Mouse (Mus musculus): ENCODE measurements around the gene Olfm3.

Gene Olfm3

GRCm38 (mm10) chr3:114903924-114904438 lies at the start of gene Olfm3:
Gene Olfm3 (plus strand): TSS chr3:114904078.
- peak; percentile 0 for DNase-seq (ENCODE audit: low spot score)

GRCm38 (mm10) chr3:114889764-114890163 lies 14.1 kb upstream of the Olfm3 start:
- DNase-seq (ENCODE audit: low spot score): no peak

GRCm38 (mm10) chr3:114904633-114905423 lies 950 bp downstream of the Olfm3 start:
- no peak for DNase-seq (ENCODE audit: low spot score)

GRCm38 (mm10) chr3:114907537-114907936 lies 3.7 kb downstream of the Olfm3 start:
- no peak for DNase-seq (ENCODE audit: low spot score)

- DNase-seq (ENCODE audit: low spot score): no peak
Observed at GRCm38 (mm10) chr3:114908846-114909245, 5.0 kb downstream of the Olfm3 start.

- no peak for DNase-seq (ENCODE audit: low spot score)
Observed at GRCm38 (mm10) chr3:114920102-114920501, 16.2 kb downstream of the Olfm3 start.

- DNase-seq (ENCODE audit: low spot score): no peak
Observed at GRCm38 (mm10) chr3:114929605-114930004, 25.7 kb downstream of the Olfm3 start.

GRCm38 (mm10) chr3:114930336-114930735 lies 26.5 kb downstream of the Olfm3 start:
- DNase-seq (ENCODE audit: low spot score): no peak

- no peak for DNase-seq (ENCODE audit: low spot score)
Observed at GRCm38 (mm10) chr3:114930796-114931195, 26.9 kb downstream of the Olfm3 start.

GRCm38 (mm10) chr3:114932881-114933280 lies 29.0 kb downstream of the Olfm3 start:
- DNase-seq (ENCODE audit: low spot score): no peak

GRCm38 (mm10) chr3:114954904-114955303 lies 51.0 kb downstream of the Olfm3 start:
- DNase-seq (ENCODE audit: low spot score): no peak

- no peak for DNase-seq (ENCODE audit: low spot score)
Observed at GRCm38 (mm10) chr3:114959311-114959967, 55.6 kb downstream of the Olfm3 start.

- DNase-seq (ENCODE audit: low spot score): no peak
Observed at GRCm38 (mm10) chr3:114962316-114963083, 58.6 kb downstream of the Olfm3 start.

- DNase-seq (ENCODE audit: low spot score): no peak
Observed at GRCm38 (mm10) chr3:114971183-114971582, 67.3 kb downstream of the Olfm3 start.

GRCm38 (mm10) chr3:114972522-114972921 lies 68.6 kb downstream of the Olfm3 start:
- DNase-seq (ENCODE audit: low spot score): no peak

- DNase-seq (ENCODE audit: low spot score): no peak
Observed at GRCm38 (mm10) chr3:114990828-114991227, 87.0 kb downstream of the Olfm3 start.

GRCm38 (mm10) chr3:114995956-114996355 lies 92.1 kb downstream of the Olfm3 start:
- no peak for DNase-seq (ENCODE audit: low spot score)

GRCm38 (mm10) chr3:115027560-115027959 lies 123.7 kb downstream of the Olfm3 start:
- no peak for DNase-seq (ENCODE audit: low spot score)

GRCm38 (mm10) chr3:115028046-115028445 lies 124.2 kb downstream of the Olfm3 start:
- DNase-seq (ENCODE audit: low spot score): no peak

GRCm38 (mm10) chr3:115028611-115029010 lies 124.7 kb downstream of the Olfm3 start:
- DNase-seq (ENCODE audit: low spot score): no peak

- no peak for DNase-seq (ENCODE audit: low spot score)
Observed at GRCm38 (mm10) chr3:115049060-115049459, 145.2 kb downstream of the Olfm3 start.

GRCm38 (mm10) chr3:115064901-115065300 lies 161.0 kb downstream of the Olfm3 start:
- no peak for DNase-seq (ENCODE audit: low spot score)

Measured in lung, postnatal 25 days (tissue).